Mouse (Mus musculus) myocyte (in vitro differentiated cells): ENCODE measurements at regions not wholly inside any gene's neighbourhood (a gene's known extent, or its start where the extent isn't known, plus 50 kb on each side); places are given as distances from the start of the nearest gene placed in this dataset.

Experiments
- CEBPB ChIP-seq: IDR thresholded peaks from 2 replicates; pipeline ENCODE4 v1.6.1; 2011; ENCODE audit warnings: mild to moderate bottlenecking, moderate library complexity; ENCODE audit not compliant: poor library complexity, insufficient read depth, severe bottlenecking
- E2F4 ChIP-seq: IDR thresholded peaks from one replicate; pipeline ENCODE4 v1.6.1; 2011; ENCODE audit warnings: mild to moderate bottlenecking, control low read depth, moderate library complexity; ENCODE audit not compliant: insufficient read depth
- MAX ChIP-seq: IDR thresholded peaks from one replicate; pipeline ENCODE4 v1.6.1; 2011; ENCODE audit warnings: low read depth, mild to moderate bottlenecking, control low read depth
- MYOD1 ChIP-seq, 3 experiments: IDR thresholded peaks; one replicate each; pipeline ENCODE4 v1.6.1; 2011; ENCODE audit warnings: control low read depth in 2 of 3, low read depth in 2 of 3, mild to moderate bottlenecking in 2 of 3, moderate library complexity in 1 of 3; ENCODE audit not compliant: insufficient read length in 2 of 3, control insufficient read depth in 1 of 3
- MYOG ChIP-seq, 3 experiments: IDR thresholded peaks; one replicate each; pipeline ENCODE4 v1.6.1; 2011; ENCODE audit warnings: control low read depth in 2 of 3, low read depth in 2 of 3, mild to moderate bottlenecking in 2 of 3; ENCODE audit not compliant: insufficient read length in 2 of 3, control insufficient read depth in 1 of 3, insufficient read depth in 1 of 3
- POLR2A ChIP-seq: IDR thresholded peaks from one replicate; pipeline ENCODE4 v1.6.1; 2011; ENCODE audit warnings: low read depth, mild to moderate bottlenecking, control low read depth, moderate library complexity; ENCODE audit not compliant: insufficient read length
- POLR2AphosphoS2 ChIP-seq: IDR thresholded peaks from one replicate; pipeline ENCODE4 v1.6.1; 2011; ENCODE audit warnings: low read depth, control low read depth; ENCODE audit not compliant: insufficient read length
- REST ChIP-seq: IDR thresholded peaks from one replicate; pipeline ENCODE4 v1.6.1; 2011; ENCODE audit warnings: mild to moderate bottlenecking, control low read depth, moderate library complexity; ENCODE audit not compliant: insufficient read depth, insufficient read length
- SRF ChIP-seq: IDR thresholded peaks from one replicate; pipeline ENCODE4 v1.6.1; 2011; ENCODE audit warnings: low read depth; ENCODE audit not compliant: control insufficient read depth, insufficient read length
- TCF12 ChIP-seq: IDR thresholded peaks from one replicate; pipeline ENCODE4 v1.6.1; 2011; ENCODE audit warnings: mild to moderate bottlenecking, control low read depth; ENCODE audit not compliant: poor library complexity, insufficient read depth, severe bottlenecking
- TCF3 ChIP-seq: IDR thresholded peaks from one replicate; pipeline ENCODE4 v1.6.1; 2011; ENCODE audit warnings: low read depth, control low read depth; ENCODE audit not compliant: insufficient read length
- USF1 ChIP-seq: IDR thresholded peaks from one replicate; pipeline ENCODE4 v1.6.1; 2011; ENCODE audit warnings: low read depth, mild to moderate bottlenecking, control low read depth, moderate library complexity

- no peak for TF ChIP-seq POLR2A
- TF ChIP-seq MYOD1 (IDR thresholded peaks at IDR 0.05; ENCODE audit: control insufficient read depth in 1 of 3, insufficient read length in 2 of 3, low read depth in 2 of 3), result no peak
- TF ChIP-seq USF1, result no peak
- TF ChIP-seq TCF12, result no peak
- TF ChIP-seq MAX, result no peak
- no peak for TF ChIP-seq POLR2AphosphoS2
- TF ChIP-seq E2F4, result no peak
- no peak for TF ChIP-seq MYOG (IDR thresholded peaks at IDR 0.05; ENCODE audit: control insufficient read depth in 1 of 3, insufficient read depth in 1 of 3, insufficient read length in 2 of 3, low read depth in 2 of 3)
- TF ChIP-seq REST, result no peak
- no peak for TF ChIP-seq TCF3
- no peak for TF ChIP-seq CEBPB
- TF ChIP-seq SRF, result no peak
These were observed 106.2 kb upstream of the Rnf152 start for GRCm38 (mm10) chr1:105462695-105463094.
